Mouse (Mus musculus): ENCODE data around the gene Kcnk4. TPM values are rescaled to one million over a fixed set of nuclear protein-coding genes. Genes with fewer than 3 reads are reported as not detected.

Gene Kcnk4
- polyA plus RNA-seq, 1 experiment from 2014 or later: 0.14 TPM

GRCm38 (mm10) chr19:6955424-6955823 is 21.1 kb upstream of the Kcnk4 start:
- 40% methylated on average over 7 of the region's 7 CpGs for WGBS
- H3K27ac ChIP-seq: peak overlapping the region; percentile 45
- no peak overlapping the region for H3K4me3 ChIP-seq
- H3K36me3 ChIP-seq: peaks cover 49% of the 10 kb centered on the region; the same call in 1 of the 2 replicates
- H3K4me2 ChIP-seq: 0 out of 2 replicates have a peak overlapping the region, but pooled peaks have one; percentile 5
- H3K27me3 ChIP-seq: no peaks in the 10 kb centered on the region
- 0 out of 2 replicates have a peak overlapping the region, but pooled peaks have one; percentile 14 for H3K9ac ChIP-seq
- H3K9me3 ChIP-seq (replicated peaks): no peaks in the 10 kb centered on the region
- H3K4me1 ChIP-seq (replicated peaks): peaks cover 43% of the 10 kb centered on the region
- no peak; the same call in 1 of the 2 replicates for ATAC-seq (replicated peaks; ENCODE audit: insufficient number of reproducible peaks, insufficient read depth, low FRiP score, low read depth)

GRCm38 (mm10) chr19:6954046-6954445 is 19.7 kb upstream of the Kcnk4 start:
- Histone ChIP-seq H3K4me3 (no peak overlapping the region), H3K27me3 (no peaks in the 10 kb centered on the region), H3K36me3 (peaks cover 36% of the 10 kb centered on the region; the same call in 1 of the 2 replicates), H3K4me2 (no peak overlapping the region), H3K4me1 (replicated peaks) (peaks cover 50% of the 10 kb centered on the region), H3K9ac (no peak overlapping the region), H3K27ac (no peak overlapping the region; the same call in 1 of the 2 replicates), H3K9me3 (replicated peaks) (no peaks in the 10 kb centered on the region)
- WGBS: 56% methylated on average over 9 of the region's 9 CpGs
- no peak for ATAC-seq (replicated peaks; ENCODE audit: insufficient number of reproducible peaks, insufficient read depth, low FRiP score, low read depth)

- H3K27me3 ChIP-seq: no peaks in the 10 kb centered on the region
- peaks cover 23% of the 10 kb centered on the region; the same call in 1 of the 2 replicates for H3K36me3 ChIP-seq
- peaks cover 50% of the 10 kb centered on the region for H3K4me1 ChIP-seq (replicated peaks)
- ATAC-seq (replicated peaks; ENCODE audit: insufficient number of reproducible peaks, insufficient read depth, low FRiP score, low read depth): no peak
- 4% methylated on average over 3 of the region's 3 CpGs for WGBS
- peak overlapping the region; percentile 83 for H3K4me2 ChIP-seq
- H3K4me3 ChIP-seq: peak overlapping the region; percentile 70
- no peaks in the 10 kb centered on the region for H3K9me3 ChIP-seq (replicated peaks)
- H3K27ac ChIP-seq: peak overlapping the region; percentile 99
- peak overlapping the region; percentile 83; the same call in 1 of the 2 replicates for H3K9ac ChIP-seq
Observed at GRCm38 (mm10) chr19:6952712-6953037, 18.4 kb upstream of the Kcnk4 start.

GRCm38 (mm10) chr19:6951994-6952711 is 17.8 kb upstream of the Kcnk4 start:
- peak; percentile 57 for ATAC-seq (replicated peaks; ENCODE audit: insufficient number of reproducible peaks, insufficient read depth, low FRiP score, low read depth)
- Histone ChIP-seq H3K27ac (peak overlapping the region; percentile 99), H3K4me2 (peak overlapping the region; percentile 83), H3K4me3 (peak overlapping the region; percentile 70), H3K27me3 (no peaks in the 10 kb centered on the region), H3K9me3 (replicated peaks) (no peaks in the 10 kb centered on the region), H3K9ac (peak overlapping the region; percentile 83), H3K4me1 (replicated peaks) (peaks cover 50% of the 10 kb centered on the region), H3K36me3 (peaks cover 18% of the 10 kb centered on the region; the same call in 1 of the 2 replicates)
- 1% methylated on average over 31 of the region's 31 CpGs for WGBS

- Histone ChIP-seq H3K4me2 (peak overlapping the region; percentile 83), H3K36me3 (peaks cover 17% of the 10 kb centered on the region; the same call in 1 of the 2 replicates), H3K27ac (peak overlapping the region; percentile 99), H3K27me3 (no peaks in the 10 kb centered on the region), H3K9ac (peak overlapping the region; percentile 83), H3K9me3 (replicated peaks) (no peaks in the 10 kb centered on the region), H3K4me3 (peak overlapping the region; percentile 70), H3K4me1 (replicated peaks) (peaks cover 49% of the 10 kb centered on the region)
- WGBS: under 1% methylated on average over 35 of the region's 35 CpGs
- ATAC-seq (replicated peaks; ENCODE audit: insufficient number of reproducible peaks, insufficient read depth, low FRiP score, low read depth): peak; percentile 74
Observed at GRCm38 (mm10) chr19:6951381-6951968, 17.2 kb upstream of the Kcnk4 start.

GRCm38 (mm10) chr19:6950613-6951153 is 16.4 kb upstream of the Kcnk4 start:
- Histone ChIP-seq H3K4me3 (peak overlapping the region; percentile 70), H3K27me3 (no peaks in the 10 kb centered on the region), H3K4me2 (peak overlapping the region; percentile 83), H3K9me3 (replicated peaks) (no peaks in the 10 kb centered on the region), H3K9ac (peak overlapping the region; percentile 83), H3K36me3 (peaks cover 22% of the 10 kb centered on the region; the same call in 1 of the 2 replicates), H3K27ac (peak overlapping the region; percentile 99), H3K4me1 (replicated peaks) (peaks cover 42% of the 10 kb centered on the region)
- ATAC-seq (replicated peaks; ENCODE audit: insufficient number of reproducible peaks, insufficient read depth, low FRiP score, low read depth): peak; percentile 19
- WGBS: under 1% methylated on average over 28 of the region's 28 CpGs

GRCm38 (mm10) chr19:6949951-6950350 is 15.6 kb upstream of the Kcnk4 start:
- peak overlapping the region; percentile 99 for H3K27ac ChIP-seq
- H3K27me3 ChIP-seq: no peaks in the 10 kb centered on the region
- H3K4me1 ChIP-seq (replicated peaks): peaks cover 35% of the 10 kb centered on the region
- ATAC-seq (replicated peaks; ENCODE audit: insufficient number of reproducible peaks, insufficient read depth, low FRiP score, low read depth): no peak
- peak overlapping the region; percentile 83; the same call in 1 of the 2 replicates for H3K9ac ChIP-seq
- peaks cover 18% of the 10 kb centered on the region; the same call in 1 of the 2 replicates for H3K36me3 ChIP-seq
- WGBS: 62% methylated on average over 5 of the region's 5 CpGs
- H3K4me2 ChIP-seq: peak overlapping the region; percentile 83
- H3K9me3 ChIP-seq (replicated peaks): no peaks in the 10 kb centered on the region
- peak overlapping the region; percentile 70 for H3K4me3 ChIP-seq

- Histone ChIP-seq H3K36me3 (peaks cover 14% of the 10 kb centered on the region; the same call in 1 of the 2 replicates), H3K4me3 (no peak overlapping the region), H3K9ac (no peak overlapping the region), H3K9me3 (replicated peaks) (no peaks in the 10 kb centered on the region), H3K4me1 (replicated peaks) (peaks cover 31% of the 10 kb centered on the region), H3K27me3 (no peaks in the 10 kb centered on the region), H3K4me2 (no peak overlapping the region), H3K27ac (no peak overlapping the region; the same call in 1 of the 2 replicates)
- WGBS: 89% methylated on average over 5 of the region's 5 CpGs
- ATAC-seq (replicated peaks; ENCODE audit: insufficient number of reproducible peaks, insufficient read depth, low FRiP score, low read depth): no peak
Observed at GRCm38 (mm10) chr19:6949532-6949931, 15.2 kb upstream of the Kcnk4 start.

GRCm38 (mm10) chr19:6948186-6948585 is 13.9 kb upstream of the Kcnk4 start:
- Histone ChIP-seq H3K36me3 (0 out of 2 replicates have a peak, but pooled peaks cover 14% of the 10 kb centered on the region), H3K4me3 (no peak overlapping the region), H3K9ac (no peak overlapping the region), H3K9me3 (replicated peaks) (no peaks in the 10 kb centered on the region), H3K27ac (no peak overlapping the region), H3K27me3 (no peaks in the 10 kb centered on the region), H3K4me1 (replicated peaks) (peaks cover 25% of the 10 kb centered on the region), H3K4me2 (no peak overlapping the region)
- ATAC-seq (replicated peaks; ENCODE audit: insufficient number of reproducible peaks, insufficient read depth, low FRiP score, low read depth): no peak
- WGBS: 77% methylated on average over 4 of the region's 4 CpGs

GRCm38 (mm10) chr19:6947742-6948141 is 13.4 kb upstream of the Kcnk4 start:
- no peak overlapping the region for H3K4me2 ChIP-seq
- no peak overlapping the region for H3K9ac ChIP-seq
- no peaks in the 10 kb centered on the region for H3K27me3 ChIP-seq
- WGBS: 65% methylated on average over 4 of the region's 4 CpGs
- H3K27ac ChIP-seq: no peak overlapping the region
- no peak overlapping the region for H3K4me3 ChIP-seq
- H3K9me3 ChIP-seq (replicated peaks): no peaks in the 10 kb centered on the region
- H3K4me1 ChIP-seq (replicated peaks): peaks cover 25% of the 10 kb centered on the region
- H3K36me3 ChIP-seq: 0 out of 2 replicates have a peak, but pooled peaks cover 14% of the 10 kb centered on the region
- no peak for ATAC-seq (replicated peaks; ENCODE audit: insufficient number of reproducible peaks, insufficient read depth, low FRiP score, low read depth)

- 92% methylated on average over 6 of the region's 6 CpGs for WGBS
- ATAC-seq (replicated peaks; ENCODE audit: insufficient number of reproducible peaks, insufficient read depth, low FRiP score, low read depth): no peak
Observed at GRCm38 (mm10) chr19:6943709-6944108, 9.4 kb upstream of the Kcnk4 start.

More at GRCm38 (mm10) chr19:6943709-6944108, 9.4 kb upstream of the Kcnk4 start:
- H3K4me1 ChIP-seq (replicated peaks): peaks cover 28% of the 10 kb centered on the region
- H3K36me3 ChIP-seq: 0 out of 2 replicates have a peak, but pooled peaks cover 14% of the 10 kb centered on the region
- H3K9ac ChIP-seq: no peak overlapping the region
- no peak overlapping the region for H3K4me2 ChIP-seq
- H3K27me3 ChIP-seq: no peaks in the 10 kb centered on the region
- H3K9me3 ChIP-seq (replicated peaks): no peaks in the 10 kb centered on the region
- no peak overlapping the region for H3K27ac ChIP-seq
- H3K4me3 ChIP-seq: no peak overlapping the region
